Mouse (Mus musculus): Measurements from ENCODE around the gene Pilra.

Pilra gene

GRCm38 (mm10) chr5:137823455-137824045, 12.5 kb downstream of the Pilra start:
- DNase-seq (ENCODE audit: low read depth, low spot score), result no peak

GRCm38 (mm10) chr5:137822602-137823001, 13.5 kb downstream of the Pilra start:
- DNase-seq (ENCODE audit: low read depth, low spot score), result peak; percentile 29

GRCm38 (mm10) chr5:137822126-137822525, 14.0 kb downstream of the Pilra start:
- DNase-seq (ENCODE audit: low read depth, low spot score), result no peak

- DNase-seq (ENCODE audit: low read depth, low spot score), result no peak
These were observed 18.4 kb downstream of the Pilra start for GRCm38 (mm10) chr5:137817466-137818222.

DNA sequence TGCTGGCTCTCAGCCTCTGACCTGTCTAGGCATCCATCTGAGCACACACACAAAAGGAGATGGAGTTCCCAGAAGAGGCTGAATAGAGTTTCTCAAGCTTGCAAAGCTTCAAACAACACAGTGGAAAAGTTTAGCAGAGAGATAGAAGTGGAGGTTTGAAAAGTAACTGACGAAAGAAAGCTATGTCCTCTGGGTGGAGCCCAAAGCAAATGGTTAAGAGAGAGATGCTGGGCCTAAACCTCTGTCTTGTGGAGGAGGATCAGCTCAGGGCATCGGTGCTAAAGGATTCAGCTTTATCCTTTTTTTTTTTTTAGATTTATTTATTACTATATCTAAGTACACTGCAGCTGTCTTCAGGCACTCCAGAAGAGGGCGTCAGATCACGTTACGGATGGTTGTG, 27.8 kb downstream of the Pilra start:
- no peak for DNase-seq (ENCODE audit: low read depth, low spot score)

DNA sequence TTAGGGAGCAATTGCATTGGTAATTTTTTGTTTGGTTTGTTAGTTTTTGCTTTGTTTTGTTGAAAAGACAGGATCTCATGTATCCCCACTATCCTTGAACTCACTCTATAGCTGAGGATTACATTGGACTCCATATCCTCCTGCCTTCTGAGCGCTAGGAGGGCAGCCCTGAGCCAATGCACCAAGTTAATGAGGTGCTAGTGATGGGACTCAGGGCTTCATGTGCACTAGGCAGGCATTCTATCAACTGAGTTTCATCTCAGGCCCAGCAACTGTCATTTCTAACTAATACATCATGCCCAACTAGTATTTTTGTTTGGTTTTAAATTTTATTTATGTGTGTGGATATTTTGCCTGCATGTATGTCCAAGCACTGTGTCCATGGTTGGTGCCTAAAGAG, 29.9 kb downstream of the Pilra start:
- no peak for DNase-seq (ENCODE audit: low read depth, low spot score)

- no peak for DNase-seq (ENCODE audit: low read depth, low spot score)
These were observed 35.2 kb downstream of the Pilra start for GRCm38 (mm10) chr5:137800917-137801316.

GRCm38 (mm10) chr5:137796606-137797005, 39.5 kb downstream of the Pilra start:
- no peak for DNase-seq (ENCODE audit: low read depth, low spot score)

- no peak for DNase-seq (ENCODE audit: low read depth, low spot score)
These were observed 44.5 kb downstream of the Pilra start for GRCm38 (mm10) chr5:137791553-137791952.

GRCm38 (mm10) chr5:137788946-137789531, 47.0 kb downstream of the Pilra start:
- DNase-seq (ENCODE audit: low read depth, low spot score), result no peak

- DNase-seq (ENCODE audit: low read depth, low spot score), result peak; percentile 39
These were observed 47.9 kb downstream of the Pilra start for GRCm38 (mm10) chr5:137788171-137788570.

DNA sequence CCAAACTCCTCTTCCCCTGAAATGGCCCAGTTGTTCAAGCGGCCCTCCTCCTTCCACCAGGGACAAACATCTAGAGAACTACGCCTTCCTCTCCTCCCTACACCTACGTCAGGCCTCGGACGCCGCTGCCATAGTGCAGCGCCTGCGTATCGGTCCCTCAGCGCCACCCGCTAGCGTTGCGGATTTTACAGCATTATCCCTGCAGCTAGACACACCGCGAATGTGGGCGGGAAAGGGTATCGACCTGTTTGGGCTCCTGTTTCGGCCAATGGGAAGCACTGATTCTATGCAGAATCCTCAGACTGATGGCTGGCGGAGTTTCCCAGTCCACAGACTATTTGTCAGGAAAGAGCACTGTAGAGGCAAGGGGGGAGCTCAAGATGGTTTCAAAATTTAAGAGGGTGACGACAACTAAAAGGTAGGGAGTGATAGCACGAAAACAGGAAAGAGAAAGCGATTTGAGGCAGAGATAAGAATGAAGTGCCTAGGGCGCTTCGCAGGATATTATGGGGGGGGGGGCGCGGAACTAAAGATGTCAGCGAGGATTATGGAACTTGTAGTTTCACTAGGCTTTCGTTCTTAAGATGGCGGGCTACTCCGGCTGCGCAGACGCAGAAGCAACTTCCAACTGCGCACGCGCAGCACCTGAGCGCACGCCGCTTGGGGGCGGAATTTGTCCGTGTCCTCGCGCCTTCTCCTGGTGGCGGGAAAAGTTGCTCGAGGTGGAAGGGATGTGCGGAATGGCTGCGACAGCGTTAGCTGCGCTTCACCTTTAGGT, 48.7 kb downstream of the Pilra start, which contains the start of the genes Mepce and Zcwpw1:
Gene Mepce, minus strand, starts transcription at position 505 of the 778 bp plus-strand sequence.
Gene Zcwpw1, plus strand, starts transcription at position 648 of the 778 bp plus-strand sequence.
- DNase-seq (ENCODE audit: low read depth, low spot score), result peak; percentile 98

DNA sequence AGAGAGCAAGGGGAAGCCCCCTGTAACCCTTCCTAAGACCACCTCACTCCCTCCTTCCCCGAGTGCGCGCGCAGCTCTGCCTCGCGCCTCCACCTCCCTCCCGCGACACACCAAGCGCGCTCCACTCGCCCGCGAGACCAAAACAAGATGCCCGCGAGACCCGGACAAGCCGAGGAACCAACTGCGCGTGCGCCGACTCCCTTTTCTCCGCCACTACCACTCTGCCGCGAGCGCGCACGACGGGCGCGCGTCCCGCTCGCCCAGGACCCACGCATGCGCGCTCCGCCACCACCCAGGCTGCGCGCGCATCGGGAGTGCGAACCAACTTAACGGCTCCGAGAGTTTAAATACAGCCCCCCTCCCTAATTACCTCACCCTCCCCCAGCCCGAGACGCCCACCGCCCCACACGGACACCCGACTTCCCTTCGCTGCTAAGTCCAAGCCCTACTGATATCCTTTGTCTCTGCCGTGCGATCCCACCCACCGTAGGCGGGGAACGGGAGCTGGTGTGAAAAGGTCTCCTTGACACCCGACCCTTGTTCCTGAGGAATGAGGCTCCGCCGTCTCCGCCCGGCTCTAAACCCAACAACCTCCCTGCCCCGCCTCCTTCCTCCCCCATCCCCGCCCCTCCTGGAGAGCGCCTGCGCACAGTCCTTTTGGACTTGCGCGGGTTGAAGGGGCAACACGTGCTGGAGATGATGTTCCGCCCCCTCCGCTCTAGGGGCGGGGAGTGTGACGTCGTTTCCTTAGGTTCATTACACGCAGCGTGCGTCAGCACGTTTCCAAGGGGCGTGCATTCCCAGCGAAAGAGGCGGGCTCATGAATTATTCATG, 49.8 kb downstream of the Pilra start:
- peak; percentile 100 for DNase-seq (ENCODE audit: low read depth, low spot score)

DNA sequence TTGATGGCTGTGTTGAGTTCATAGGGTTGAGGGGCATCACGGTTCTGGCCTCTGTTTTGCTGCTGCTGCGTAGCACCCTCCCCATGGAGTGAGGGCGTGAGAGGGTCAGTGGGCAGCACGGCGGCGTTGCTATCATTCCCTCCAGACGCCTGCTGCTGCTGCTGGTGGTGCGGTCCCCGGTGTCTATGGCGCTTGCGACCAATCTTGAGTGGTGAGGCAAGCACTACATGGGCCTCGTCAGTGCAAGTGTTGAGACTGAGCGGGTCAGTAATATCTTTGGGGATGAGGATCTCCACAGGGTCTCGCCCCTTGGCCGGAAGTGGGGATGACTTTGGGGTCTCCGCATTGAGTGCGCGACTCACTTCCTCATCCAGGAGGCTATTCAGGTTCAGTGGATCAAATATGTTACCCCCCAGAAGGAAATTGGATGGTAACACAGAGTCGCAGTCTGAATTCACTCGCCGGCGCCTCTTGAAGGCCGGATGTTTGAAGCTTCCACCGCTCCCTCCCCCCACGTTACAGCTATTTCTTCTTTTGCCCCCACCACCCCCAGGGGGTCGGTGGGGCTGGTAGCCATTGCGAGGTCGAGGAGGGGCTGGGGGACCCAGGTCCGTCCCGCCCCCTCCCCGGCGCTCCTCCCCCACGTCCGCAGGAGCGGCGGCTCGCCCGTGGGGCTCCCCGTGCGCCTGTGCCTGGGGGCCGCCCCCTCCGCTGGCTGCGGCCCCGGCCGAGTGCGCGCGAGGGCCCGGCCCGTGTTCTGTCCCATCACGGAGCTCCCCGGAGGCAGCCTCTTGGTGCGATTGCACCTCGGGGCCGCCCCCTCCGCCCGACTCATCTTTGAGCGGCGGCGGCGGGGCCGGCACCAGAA, 50.7 kb downstream of the Pilra start:
- DNase-seq (ENCODE audit: low read depth, low spot score), result no peak

- DNase-seq (ENCODE audit: low read depth, low spot score), result no peak
These were observed 51.5 kb downstream of the Pilra start for GRCm38 (mm10) chr5:137784546-137784945.

- no peak for DNase-seq (ENCODE audit: low read depth, low spot score)
These were observed 52.1 kb downstream of the Pilra start for GRCm38 (mm10) chr5:137783901-137784540.

DNA sequence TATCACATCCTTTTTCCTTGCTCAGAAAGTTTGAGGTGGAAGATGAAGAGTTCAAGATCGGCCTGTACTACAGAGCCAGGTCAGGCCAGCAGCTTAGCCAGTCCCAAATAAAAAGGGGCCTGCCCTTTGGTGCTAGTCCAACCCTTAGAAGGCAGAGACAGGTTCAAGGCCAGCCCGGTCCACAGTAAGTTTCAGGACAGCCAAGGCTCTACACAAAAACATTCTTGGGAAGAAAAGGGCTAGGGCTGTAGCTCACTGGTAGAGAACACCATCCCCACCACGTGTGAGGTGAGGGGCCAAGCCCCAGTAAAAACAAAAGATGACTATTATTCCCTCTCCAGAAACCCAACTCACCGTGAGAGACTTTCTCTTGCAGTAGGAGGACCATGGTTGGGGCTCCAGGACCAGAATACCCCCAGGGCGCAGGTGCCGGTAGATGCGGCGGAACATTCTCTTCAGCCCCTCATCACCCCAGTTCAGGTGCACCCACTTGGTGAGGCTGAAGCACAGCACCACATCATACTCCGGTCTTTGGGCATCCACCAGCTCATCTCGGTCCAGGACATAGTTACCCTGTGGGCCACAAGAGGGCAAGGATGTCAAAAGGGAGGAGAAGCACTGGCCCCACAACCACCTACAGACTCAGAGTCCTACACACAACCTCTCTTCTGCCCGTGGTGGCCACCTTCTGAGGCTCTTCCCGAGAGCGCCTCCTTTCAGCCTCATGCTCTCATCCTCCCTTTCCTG, 53.1 kb downstream of the Pilra start:
- no peak for DNase-seq (ENCODE audit: low read depth, low spot score)

DNA sequence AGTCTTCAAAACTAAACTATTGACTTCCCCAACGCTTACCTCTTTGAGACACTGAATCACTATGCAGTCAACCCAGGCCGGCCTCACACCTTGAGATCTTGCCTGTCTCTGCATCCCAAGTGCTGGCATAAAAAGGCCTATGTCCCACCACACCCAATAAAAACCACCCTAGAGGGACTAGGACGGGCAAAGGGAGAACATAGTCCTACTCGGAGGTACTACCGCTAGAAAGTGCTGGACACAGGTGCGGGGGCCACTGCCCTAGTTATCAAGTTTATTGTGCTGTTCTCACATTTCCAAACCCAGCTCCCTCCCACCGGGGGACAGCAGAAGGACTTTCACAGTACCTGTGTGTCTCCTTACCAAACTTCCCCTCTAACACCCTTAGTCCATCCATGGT, 54.4 kb downstream of the Pilra start:
- DNase-seq (ENCODE audit: low read depth, low spot score), result no peak
